Mouse (Mus musculus): Measurements from ENCODE around the gene C730034F03Rik.

Gene C730034F03Rik

GRCm38 (mm10) chr15:89431806-89432205, 2.4 kb downstream of the C730034F03Rik start:
- no peak for DNase-seq (ENCODE audit: low spot score in 2 of 2)

GRCm38 (mm10) chr15:89432946-89433345, 3.6 kb downstream of the C730034F03Rik start:
- DNase-seq (ENCODE audit: low spot score in 2 of 2), result no peak

DNA sequence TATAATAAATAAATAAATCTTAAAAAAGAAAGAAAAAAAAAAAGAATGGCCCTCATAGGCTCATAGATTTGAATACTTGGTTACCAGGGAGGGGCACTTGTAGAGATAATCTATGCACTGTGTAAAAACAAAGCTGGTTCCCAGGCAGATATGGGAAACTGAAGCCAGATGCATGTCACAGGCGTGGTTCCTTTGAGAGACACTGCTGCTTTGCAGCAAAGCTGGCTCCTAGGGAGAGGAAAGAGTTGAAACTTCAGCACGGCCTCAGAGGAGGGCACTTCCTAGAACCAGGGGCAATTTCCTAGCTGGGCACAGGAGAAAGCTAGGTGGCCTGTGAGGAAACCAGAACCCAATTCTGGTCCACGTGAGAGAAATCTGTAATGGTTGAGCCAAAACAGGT, 4.7 kb downstream of the C730034F03Rik start:
- no peak for DNase-seq (ENCODE audit: low spot score in 2 of 2)

DNA sequence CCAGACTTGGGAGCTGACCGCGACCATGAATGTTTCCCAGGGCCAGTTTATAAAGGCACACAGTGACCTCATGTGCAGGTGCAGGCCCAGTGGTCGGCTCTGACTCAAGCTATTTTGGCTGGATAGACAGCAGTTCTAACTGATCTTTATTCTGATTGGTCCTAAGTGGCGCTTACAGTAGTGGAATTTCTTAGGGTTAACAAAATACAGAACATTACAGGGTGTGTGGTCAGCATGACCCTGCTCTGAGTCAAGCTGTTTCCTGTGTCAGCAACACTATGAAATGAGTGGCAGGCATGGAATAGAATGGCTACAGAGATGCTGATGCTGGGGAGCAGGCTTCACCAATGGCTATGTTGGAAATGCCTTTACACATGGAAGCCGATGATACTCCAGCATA, 6.5 kb downstream of the C730034F03Rik start:
- no peak for DNase-seq (ENCODE audit: low spot score in 2 of 2)

DNA sequence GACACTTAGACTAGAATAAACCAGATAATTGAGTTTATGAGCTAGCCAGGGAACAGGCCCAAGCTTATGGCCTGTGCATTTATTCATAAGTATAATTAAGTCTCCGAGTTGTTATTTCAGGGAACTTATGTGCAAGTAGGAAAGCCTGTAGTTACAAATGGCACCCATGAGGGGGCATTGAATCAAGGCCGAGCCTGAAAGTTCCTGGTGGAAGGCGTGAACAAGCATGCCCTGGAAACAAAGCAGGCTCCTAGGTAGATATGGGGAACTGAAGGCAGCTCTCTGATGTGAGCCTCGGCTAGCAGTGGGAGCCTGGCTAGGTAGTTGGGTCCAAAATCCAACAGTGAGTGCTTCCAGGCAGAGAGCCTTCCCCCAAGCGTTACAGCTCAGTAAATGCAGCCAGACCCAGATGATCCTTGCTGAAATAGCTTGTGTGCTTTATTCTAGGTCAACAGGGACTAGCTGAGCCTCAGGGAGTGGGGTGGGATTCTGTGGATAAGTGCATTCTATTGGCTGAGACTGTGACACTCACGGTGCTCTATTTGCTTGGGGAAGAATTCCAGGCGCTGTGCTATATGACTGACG, 13.2 kb downstream of the C730034F03Rik start:
- no peak for DNase-seq (ENCODE audit: low spot score in 2 of 2)

DNA sequence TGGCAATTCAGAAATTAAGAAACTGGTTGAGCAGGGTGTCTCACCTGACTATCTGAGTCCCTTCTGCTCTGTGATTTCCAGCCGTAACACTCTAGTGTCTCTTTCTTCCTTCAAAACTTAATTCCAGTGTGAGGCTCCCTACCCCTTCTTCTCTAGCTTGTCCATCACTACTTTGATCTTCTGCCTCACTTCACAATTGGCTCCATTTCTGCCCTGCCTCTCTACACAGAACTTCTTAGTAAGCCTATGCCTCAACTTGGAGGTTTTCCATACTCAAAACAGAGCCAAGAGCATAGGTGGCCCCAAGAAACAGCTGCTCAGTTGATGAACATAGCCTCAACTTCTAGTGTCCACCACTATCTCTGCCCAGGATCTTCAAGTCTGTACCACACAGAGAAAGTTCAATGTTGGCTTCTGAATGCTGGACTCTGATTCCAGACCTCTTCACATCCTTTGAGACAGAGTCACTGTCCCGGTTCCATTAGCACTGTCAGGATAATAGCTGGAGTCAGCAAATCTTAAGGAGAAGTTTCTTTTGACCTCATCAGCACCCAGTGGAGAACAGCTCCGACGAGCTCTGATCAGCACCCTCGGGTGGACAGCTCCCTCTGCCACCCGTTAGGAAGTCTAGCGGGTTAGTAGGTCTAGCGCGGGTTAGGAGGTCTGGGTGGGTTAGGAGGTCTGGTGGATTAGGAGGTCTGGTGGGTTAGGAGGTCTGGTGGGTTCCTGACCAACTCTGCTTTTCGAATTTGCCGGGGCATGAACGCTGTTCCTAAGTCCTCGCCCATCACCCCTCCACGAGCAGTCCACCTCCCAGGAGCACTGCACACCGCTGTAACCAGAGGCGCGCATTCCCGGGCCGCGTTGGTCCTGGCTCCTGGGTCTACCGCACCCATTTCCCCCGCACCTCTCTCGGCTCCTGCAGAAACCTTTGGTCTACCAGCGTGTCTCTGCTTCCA, 23.8 kb downstream of the C730034F03Rik start:
- peak; percentile 47 to 78 for DNase-seq (ENCODE audit: low spot score in 2 of 2)

- DNase-seq (ENCODE audit: low spot score in 2 of 2), result no peak
These were observed 24.6 kb downstream of the C730034F03Rik start, which contains the start of gene Mapk8ip2 for GRCm38 (mm10) chr15:89453865-89454478. Mapk8ip2 (plus strand) TSS chr15:89453913.

- DNase-seq (ENCODE audit: low spot score in 2 of 2), result no peak
These were observed 25.5 kb downstream of the C730034F03Rik start for GRCm38 (mm10) chr15:89454857-89455256.

DNA sequence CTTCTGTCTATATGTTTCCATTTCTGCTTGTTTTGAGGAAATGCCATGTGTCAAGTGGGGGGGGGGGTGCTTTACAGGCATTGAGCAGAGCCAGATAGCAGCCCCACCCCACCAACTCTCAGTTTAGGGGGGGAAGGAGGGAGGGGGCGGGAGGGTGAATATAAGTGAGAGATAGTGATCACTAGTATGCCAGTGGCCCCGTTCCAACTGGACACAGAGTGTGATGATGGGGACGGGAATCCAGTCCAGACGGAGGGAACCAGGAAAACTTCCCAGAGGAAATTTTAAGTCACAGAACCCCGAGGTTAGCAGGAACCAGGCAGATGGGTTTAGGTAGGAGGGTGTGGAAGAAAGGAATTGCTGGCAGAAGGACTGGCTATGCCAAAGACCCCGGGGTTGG, 26.3 kb downstream of the C730034F03Rik start:
- DNase-seq (ENCODE audit: low spot score in 2 of 2), result no peak

DNA sequence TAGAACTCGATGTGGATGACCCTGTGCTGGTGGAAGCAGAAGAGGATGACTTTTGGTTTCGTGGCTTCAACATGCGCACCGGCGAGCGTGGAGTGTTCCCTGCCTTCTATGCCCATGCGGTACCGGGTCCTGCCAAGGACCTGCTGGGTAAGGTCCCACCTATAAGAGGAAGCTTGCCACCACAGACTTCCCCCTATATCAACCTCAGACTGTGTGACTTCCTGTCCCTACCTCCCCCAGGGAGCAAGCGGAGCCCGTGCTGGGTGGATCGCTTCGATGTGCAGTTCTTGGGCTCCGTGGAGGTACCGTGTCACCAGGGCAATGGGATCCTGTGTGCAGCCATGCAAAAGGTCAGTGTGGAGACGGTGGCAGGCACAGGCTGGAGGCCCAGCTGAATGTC, 29.6 kb downstream of the C730034F03Rik start:
- DNase-seq (ENCODE audit: low spot score in 2 of 2), result no peak

DNA sequence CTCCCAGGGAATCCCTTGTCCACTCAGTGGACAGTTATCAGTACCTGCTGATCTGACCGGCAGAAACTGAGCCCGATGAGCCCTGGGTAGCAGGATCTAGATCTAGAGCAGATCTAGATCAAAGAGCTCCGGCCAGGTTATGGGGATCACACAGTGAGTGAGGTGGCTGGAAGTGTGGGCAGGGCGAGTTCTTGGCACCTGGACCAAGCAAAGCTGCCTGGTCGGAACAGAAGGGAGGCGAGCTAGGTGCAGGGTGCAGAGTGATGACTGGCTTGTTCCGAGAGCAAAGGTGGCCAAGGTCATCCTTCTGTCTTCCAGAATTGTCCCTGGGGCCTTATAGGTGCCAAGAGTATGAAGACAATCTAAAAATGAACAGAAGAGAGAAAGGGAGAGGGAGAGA, 30.4 kb downstream of the C730034F03Rik start:
- DNase-seq (ENCODE audit: low spot score in 2 of 2), result no peak

- DNase-seq (ENCODE audit: low spot score in 2 of 2), result no peak
These were observed 30.9 kb downstream of the C730034F03Rik start for GRCm38 (mm10) chr15:89460298-89460697.

GRCm38 (mm10) chr15:89461321-89461720, 31.9 kb downstream of the C730034F03Rik start:
- DNase-seq (ENCODE audit: low spot score in 2 of 2), result no peak

- no peak for DNase-seq (ENCODE audit: low spot score in 2 of 2)
These were observed 32.8 kb downstream of the C730034F03Rik start for GRCm38 (mm10) chr15:89462176-89462575.

GRCm38 (mm10) chr15:89463334-89464235, 34.2 kb downstream of the C730034F03Rik start:
- DNase-seq (ENCODE audit: low spot score in 2 of 2), result no peak

GRCm38 (mm10) chr15:89465052-89465451, 35.7 kb downstream of the C730034F03Rik start:
- no peak for DNase-seq (ENCODE audit: low spot score in 2 of 2)

DNA sequence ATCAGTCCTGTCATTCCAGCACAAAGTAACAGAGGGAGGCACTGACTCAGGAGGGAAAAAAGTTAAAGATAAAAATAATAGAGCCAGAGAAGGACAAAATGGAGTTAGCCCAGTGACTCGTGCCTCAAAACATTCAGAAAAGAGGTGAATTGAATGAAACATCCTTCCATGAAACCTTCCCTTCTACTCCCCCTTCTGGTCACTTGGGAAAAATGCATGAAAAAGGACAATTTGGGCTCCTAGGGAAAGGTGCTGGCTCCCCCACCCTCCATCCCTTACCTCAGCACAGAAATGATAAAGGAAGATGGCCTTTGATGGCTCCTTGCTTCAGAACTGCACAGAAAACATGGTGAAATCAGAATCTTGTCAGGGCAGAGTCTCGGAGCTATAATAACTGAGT, 39.2 kb downstream of the C730034F03Rik start:
- DNase-seq (ENCODE audit: low spot score in 2 of 2), result no peak

DNA sequence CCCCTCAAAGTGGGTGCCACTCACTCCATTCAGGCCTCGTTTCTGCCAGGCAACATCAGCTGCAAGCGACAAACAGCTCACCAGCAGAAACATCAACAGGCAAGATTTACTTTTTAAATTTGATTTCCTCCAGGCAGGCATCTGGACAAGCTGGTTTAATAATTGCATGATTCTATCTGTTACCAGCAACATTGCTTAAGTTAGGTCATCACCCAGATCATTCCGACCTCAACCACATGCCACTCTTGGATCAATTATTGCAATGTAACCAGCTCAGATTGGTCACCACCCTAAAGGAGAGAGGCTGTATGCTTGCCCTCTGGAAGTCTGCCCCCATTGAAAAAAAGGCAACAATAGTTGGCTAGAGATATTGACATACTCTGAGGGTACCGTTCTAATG, 42.1 kb downstream of the C730034F03Rik start:
- DNase-seq (ENCODE audit: low spot score in 2 of 2), result no peak

DNA sequence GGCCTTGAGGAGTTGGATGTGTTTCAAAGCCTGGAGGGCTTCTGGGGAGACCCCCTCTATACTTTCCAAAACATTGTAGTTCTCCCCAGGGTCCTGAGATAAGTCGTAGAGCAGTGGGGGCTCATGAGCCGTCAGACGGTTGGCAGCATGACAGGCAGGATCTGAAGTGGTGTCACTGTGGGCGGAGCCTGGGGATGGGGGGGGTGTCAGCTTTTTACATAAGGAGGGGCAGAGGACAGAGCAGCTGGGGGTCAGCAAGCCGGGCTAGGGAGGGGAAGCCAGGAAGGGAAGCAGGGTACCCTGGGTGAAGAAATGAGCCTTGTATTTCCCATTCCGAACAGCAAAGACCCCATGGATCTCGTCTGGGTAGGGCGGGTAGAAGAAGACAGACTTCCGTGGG, 44.0 kb downstream of the C730034F03Rik start:
- no peak for DNase-seq (ENCODE audit: low spot score in 2 of 2)

DNA sequence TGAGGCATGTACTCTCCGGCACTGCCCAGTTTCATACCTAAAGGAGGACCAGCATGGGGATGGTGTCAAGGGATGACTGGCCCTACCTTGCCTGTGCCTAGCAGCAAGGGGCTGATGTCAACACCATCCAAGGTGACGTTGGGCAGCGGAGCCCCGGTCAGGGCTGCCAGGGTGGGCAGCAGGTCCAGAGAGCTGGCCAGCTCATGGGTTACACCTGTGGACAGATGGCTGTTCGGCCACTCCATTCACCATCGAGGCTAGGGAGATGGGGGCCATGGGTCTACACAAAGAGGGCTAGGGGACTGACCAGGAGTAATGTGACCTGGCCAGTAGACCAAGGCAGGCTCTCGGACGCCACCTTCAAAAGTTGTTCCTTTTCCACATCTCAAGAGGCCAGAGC, 44.5 kb downstream of the C730034F03Rik start:
- no peak for DNase-seq (ENCODE audit: low spot score in 2 of 2)

- DNase-seq (ENCODE audit: low spot score in 2 of 2), result peak in 1 of 2 experiments; percentile 40
These were observed 45.4 kb downstream of the C730034F03Rik start for GRCm38 (mm10) chr15:89474596-89475292.
